Mouse (Mus musculus) thymus, postnatal 0 days (tissue): ENCODE data around the gene Myo1e. TPM values are rescaled to one million over a fixed set of nuclear protein-coding genes. Genes with fewer than 3 reads are reported as not detected.

Source experiments
- DNase-seq: peaks from one replicate; pipeline ENCODE4 v3.0.0-alpha.2; 2015; ENCODE audit warnings: low spot score
- polyA plus RNA-seq: library from polyadenylated mRNA; unstranded; fragments of >200 nt; fragmentation: Nextera tagmentation; extraction: Ambion mirVana; gene quantifications from 2 replicates; pipeline ENCODE4 v1.2.1, GENCODE M21; 2015

The Myo1e gene
- polyA plus RNA-seq, 1 experiment from 2014 or later: 5.5 TPM

- DNase-seq: no peak
Observed at GRCm38 (mm10) chr9:70281407-70281806, 74.3 kb downstream of the Myo1e start.

- DNase-seq: no peak
Observed at GRCm38 (mm10) chr9:70282107-70282506, 75.0 kb downstream of the Myo1e start.

GRCm38 (mm10) chr9:70283151-70283550 lies 76.0 kb downstream of the Myo1e start:
- no peak for DNase-seq

DNA sequence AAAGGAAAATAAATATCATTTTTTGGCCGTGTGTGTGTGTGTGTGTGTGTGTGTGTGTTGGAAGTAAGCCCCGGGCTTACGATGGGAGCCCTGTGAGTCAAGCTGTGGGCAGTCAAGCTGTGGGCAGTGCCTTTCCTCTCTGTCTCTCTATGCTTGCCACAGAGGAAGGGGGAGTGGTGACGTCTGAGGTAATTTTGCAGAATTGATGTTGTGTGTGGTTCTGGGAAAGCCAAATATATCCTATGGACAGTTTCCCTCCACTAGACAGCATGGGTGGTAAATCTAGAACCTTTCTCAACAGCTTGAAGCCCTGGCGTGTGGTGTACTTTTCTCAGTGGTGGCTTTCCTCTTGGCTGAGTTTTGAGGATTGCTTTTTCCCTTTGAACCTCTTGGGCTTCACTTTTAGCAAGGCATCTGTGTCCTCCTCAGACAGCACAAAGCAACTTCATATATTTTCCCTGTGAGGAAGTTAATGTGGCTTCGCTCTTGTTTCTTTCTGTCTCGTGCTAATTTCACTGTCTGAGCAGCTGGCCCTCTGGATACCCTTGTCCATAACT lies 77.5 kb downstream of the Myo1e start:
- DNase-seq: no peak

DNA sequence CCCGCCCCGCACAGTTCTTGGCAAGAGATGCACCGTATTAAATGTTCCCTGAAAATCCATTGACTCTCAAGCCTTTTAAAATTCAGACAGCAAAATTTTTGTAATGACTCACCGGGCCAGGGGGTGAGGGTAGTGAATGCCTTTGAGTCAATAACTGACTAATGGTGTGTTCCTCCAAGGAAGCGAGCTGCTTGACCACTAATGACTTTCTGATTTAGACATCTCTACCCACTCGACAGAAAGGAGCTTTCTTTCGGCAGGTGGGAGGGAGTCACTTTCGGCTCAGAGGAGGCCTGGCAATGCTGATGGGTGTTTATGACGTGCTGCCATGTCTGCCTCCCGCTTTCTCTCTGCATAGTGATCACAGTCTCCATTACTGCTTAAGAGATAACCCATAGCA lies 83.6 kb downstream of the Myo1e start:
- DNase-seq: no peak

- DNase-seq: no peak
Observed at GRCm38 (mm10) chr9:70296916-70297315, 89.8 kb downstream of the Myo1e start.

DNA sequence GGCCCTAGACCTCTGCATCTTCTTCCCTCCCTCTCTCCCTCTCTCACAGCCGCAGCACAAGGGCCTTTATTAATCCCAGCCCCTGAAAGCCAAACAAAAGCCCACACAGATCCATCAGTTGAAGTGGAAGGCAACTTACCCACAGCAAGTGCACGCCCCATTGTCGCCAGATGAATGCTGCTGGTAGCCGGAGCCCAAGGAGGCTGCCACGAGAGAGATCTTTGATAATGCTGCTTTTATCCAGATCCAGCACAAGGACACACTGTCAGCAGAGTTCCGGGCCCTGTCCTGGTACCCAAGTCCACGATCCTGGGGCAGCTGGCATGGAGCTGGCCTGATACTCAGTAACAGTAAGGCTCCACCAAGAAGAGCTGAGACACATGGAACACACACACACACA lies 91.1 kb downstream of the Myo1e start:
- DNase-seq: no peak

GRCm38 (mm10) chr9:70300705-70301104 lies 93.6 kb downstream of the Myo1e start:
- DNase-seq: no peak

- no peak for DNase-seq
Observed at GRCm38 (mm10) chr9:70301598-70301997, 94.4 kb downstream of the Myo1e start.

DNA sequence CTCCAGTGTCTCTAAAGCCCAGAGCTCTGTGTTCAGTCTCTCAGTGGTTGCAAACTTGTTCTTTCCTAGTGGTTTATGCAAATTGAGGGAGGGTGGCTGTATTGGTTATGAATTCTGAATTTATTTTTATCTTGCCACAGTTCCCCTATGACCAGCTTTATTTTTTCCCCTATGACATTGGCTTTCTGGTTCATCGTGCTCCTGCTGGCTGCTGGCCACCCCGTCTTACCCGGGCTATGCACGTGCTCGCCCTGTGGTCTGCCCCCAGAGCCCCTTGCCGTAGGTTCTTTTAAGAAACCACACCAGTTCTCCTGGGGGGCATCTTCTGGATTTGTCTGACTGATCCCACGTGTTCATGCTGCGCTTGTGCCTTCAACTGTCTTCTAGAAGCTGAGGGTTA lies 97.8 kb downstream of the Myo1e start:
- DNase-seq: no peak

GRCm38 (mm10) chr9:70310046-70310445 lies 102.9 kb downstream of the Myo1e start:
- DNase-seq: peak; percentile 46

DNA sequence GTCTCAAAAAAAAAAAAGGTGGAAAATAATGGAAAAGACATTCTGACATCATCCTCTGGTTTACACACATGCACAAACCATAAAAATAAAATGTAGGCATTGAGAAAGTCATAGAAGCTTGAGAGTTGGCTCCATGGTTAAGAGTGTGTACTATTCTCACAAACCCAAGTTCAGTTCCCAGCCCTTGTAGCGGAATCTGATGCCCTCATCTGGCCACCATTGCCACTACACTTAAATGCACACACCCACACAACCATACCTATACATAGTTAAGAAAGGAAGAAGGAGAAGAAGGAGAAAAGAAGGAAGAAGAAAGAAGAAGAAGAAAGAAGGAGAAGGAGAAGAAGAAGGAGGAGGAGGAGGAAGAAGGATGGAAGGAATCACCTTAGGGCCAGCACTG lies 106.9 kb downstream of the Myo1e start:
- no peak for DNase-seq

DNA sequence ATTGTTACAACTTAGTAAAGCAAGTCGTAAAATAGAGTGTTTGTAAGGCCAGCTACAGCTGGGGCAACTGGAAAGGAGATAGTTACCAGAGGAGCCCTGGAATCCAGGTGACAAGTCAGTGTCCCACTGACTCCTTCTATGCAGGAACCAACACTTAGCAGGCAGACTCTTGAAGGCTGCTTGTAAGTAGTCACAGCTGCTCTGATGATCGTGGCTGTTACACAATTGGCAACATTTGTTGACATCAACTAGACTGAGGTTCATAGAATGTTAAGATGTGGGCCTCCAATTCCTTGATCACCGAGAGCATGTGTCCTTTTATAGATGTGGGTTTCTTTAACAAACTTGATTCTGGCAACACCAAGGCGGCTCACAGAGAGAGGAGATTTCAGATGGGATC lies 108.0 kb downstream of the Myo1e start:
- no peak for DNase-seq

DNA sequence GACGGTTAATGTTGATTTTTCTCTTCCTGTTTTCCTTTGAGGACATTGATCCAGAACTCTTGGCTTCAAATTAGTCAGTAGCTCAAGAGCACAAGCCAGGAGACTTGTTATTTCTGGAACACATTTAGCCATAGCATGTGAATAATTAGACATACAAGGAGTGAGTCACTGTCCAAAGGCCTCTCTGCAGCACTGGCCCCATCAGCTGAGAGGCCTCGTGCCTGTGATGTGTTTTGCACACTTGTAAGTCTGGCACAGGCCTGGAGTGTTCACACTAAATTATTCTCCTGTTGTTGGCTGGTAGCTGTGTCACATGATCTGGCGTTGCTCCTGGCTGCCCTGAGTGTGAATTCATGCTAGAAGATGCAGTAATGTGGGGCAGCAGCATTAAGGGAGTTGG lies 111.5 kb downstream of the Myo1e start:
- no peak for DNase-seq

DNA sequence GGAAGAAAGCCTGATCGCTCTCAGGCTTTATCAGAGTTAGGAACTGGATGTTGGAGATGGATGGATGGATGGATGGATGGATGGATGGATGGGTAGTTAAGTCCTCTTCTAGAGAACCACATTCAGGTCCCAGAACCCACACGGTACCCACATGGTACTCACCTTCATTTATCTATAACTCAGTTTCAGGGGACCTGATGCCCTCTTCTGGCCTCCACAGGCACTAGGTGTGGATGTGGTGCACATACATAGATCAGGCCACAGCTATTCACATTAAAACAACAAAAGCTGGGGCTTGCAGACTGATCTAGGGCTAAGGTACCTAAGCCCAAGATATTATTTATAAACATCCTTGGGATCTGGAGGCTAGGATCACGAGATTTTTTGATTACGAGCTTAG lies 117.2 kb downstream of the Myo1e start:
- no peak for DNase-seq

GRCm38 (mm10) chr9:70325880-70326595 lies 118.9 kb downstream of the Myo1e start:
- no peak for DNase-seq

GRCm38 (mm10) chr9:70328193-70328841 lies 121.2 kb downstream of the Myo1e start:
- DNase-seq: no peak

- no peak for DNase-seq
Observed at GRCm38 (mm10) chr9:70331727-70332335, 124.7 kb downstream of the Myo1e start.

GRCm38 (mm10) chr9:70338391-70338790 lies 131.2 kb downstream of the Myo1e start:
- no peak for DNase-seq

GRCm38 (mm10) chr9:70338894-70339293 lies 131.7 kb downstream of the Myo1e start:
- no peak for DNase-seq

- no peak for DNase-seq
Observed at GRCm38 (mm10) chr9:70349274-70349673, 142.1 kb downstream of the Myo1e start.

DNA sequence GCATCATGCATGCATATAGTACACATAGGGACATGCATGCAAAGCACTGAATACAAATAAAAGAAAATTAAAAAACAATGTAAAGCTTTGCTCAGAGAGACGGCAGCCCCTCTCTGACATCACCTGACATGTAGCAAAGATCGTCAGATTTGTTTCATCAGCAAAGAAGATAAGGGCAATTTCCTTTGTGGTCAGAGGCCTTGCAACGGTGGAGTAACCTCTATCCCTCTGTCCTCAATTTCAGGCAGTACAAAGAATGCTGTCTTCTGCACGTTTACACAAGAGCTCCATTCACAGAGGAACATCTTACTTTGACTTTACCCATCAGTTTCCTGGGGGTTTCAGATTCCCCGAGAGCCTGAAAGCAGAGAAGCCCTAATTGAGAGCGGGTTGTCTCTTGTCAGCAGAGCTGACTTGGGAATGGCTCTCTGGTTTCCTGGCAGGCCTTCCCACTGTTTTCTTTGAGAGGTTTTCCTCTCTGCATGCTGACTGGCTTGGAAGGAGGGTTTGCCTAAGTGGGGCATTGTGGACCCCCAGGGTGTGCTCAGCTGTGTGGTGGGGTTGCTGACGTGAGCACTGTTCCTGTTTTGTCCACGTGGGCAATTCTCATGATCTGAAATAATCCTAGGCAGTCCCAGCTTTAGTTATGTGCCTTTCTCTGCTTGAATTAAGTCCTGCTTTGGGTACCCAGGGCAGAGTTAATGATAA lies 144.6 kb downstream of the Myo1e start:
- peak; percentile 43 for DNase-seq
